Mouse (Mus musculus): ENCODE measurements around the gene Kiss1r. TPM values are rescaled to one million over a fixed set of nuclear protein-coding genes. Genes with fewer than 3 reads are reported as not detected.
A peak's percentile ranks its signal among the peaks of the same experiment; 100 is the strongest.
"Not testable (repeated sequence)": the region's sequence is repeated elsewhere in the genome, so short reads cannot be mapped to it uniquely, and the experiment has no call there.

The Kiss1r gene
- polyA plus RNA-seq, 1 experiment from 2014 or later: 0.48 TPM

DNA sequence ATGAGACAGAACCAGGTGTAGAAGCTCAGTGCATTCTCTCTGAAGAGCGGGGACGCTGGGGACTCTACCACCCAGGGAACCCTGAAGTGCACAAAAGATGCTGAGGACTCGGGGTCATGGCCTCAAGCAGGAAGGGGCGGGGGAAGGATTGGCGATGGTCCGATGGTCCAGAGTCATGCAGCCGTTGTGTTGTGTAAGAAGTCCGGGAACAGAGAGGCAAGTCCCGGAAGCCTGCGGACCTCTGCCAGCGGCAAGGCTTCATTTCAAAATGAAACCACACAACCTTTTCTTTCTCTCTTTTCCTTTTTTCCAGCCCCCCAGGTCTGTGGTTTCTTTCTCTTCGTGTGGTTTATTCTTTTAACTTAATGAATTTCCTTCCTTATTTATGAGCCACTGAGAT, 39.0 kb upstream of the Kiss1r start:
- Histone ChIP-seq H3K27me3 (ENCODE audit: control insufficient read depth, insufficient read depth, low read length) (peaks cover 4% of the 10 kb centered on the region; the same call in 1 of the 2 replicates), H3K9ac (replicated peaks; ENCODE audit: low read length) (no peak overlapping the region), H3K27ac (replicated peaks; ENCODE audit: low read depth, low read length) (no peak overlapping the region), H3K9me3 (replicated peaks; ENCODE audit: control insufficient read depth, low read length) (no peaks in the 10 kb centered on the region), H3K36me3 (replicated peaks; ENCODE audit: control insufficient read depth, insufficient read depth, low read depth, low read length) (no peaks in the 10 kb centered on the region), H3K4me3 (ENCODE audit: low read depth, low read length) (no peak overlapping the region), H3K4me2 (ENCODE audit: low read depth, low read length) (no peak overlapping the region), H3K4me1 (ENCODE audit: control insufficient read depth, insufficient read depth, low read length) (peaks cover 5% of the 10 kb centered on the region)
- 53% methylated on average over 12 of the region's 12 CpGs for WGBS
- DNase-seq (ENCODE audit: low spot score): no peak
- ATAC-seq (replicated peaks; ENCODE audit: insufficient number of reproducible peaks, low FRiP score, low TSS enrichment, low read depth): no peak

GRCm38 (mm10) chr10:79879527-79879926, 37.2 kb upstream of the Kiss1r start:
- DNase-seq (ENCODE audit: low spot score): no peak
- WGBS: 42% methylated on average over 3 of the region's 3 CpGs

DNA sequence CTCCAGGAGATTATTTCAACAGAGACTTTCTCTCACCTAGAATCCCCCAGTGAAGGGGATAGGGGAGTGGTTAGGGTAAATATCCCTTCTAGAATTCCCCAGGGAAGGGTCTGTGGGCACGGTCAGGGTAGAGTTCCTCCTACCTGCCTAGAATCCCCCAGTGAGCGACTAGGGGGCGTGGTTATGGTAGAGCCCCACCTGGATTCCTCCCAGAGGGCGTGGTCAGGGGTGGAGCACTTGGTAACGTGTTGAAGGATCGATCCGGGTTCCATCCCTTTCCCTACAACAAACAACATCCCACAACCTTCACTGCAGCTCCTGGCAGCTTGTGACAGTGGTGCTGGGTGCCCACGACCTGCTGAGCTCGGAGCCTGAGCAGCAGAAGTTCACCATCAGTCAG, 36.0 kb upstream of the Kiss1r start:
- no peaks in the 10 kb centered on the region for H3K36me3 ChIP-seq (replicated peaks; ENCODE audit: control insufficient read depth, insufficient read depth, low read depth, low read length)
- H3K9me3 ChIP-seq (replicated peaks; ENCODE audit: control insufficient read depth, low read length): no peaks in the 10 kb centered on the region
- H3K9ac ChIP-seq (replicated peaks; ENCODE audit: low read length): no peak overlapping the region
- no peak overlapping the region for H3K4me3 ChIP-seq (ENCODE audit: low read depth, low read length)
- no peak overlapping the region for H3K27ac ChIP-seq (replicated peaks; ENCODE audit: low read depth, low read length)
- WGBS: 20% methylated on average over 9 of the region's 9 CpGs
- no peak for ATAC-seq (replicated peaks; ENCODE audit: insufficient number of reproducible peaks, low FRiP score, low TSS enrichment, low read depth)
- H3K4me2 ChIP-seq (ENCODE audit: low read depth, low read length): no peak overlapping the region
- DNase-seq (ENCODE audit: low spot score): peak; percentile 35
- peaks cover 6% of the 10 kb centered on the region; the same call in 1 of the 2 replicates for H3K27me3 ChIP-seq (ENCODE audit: control insufficient read depth, insufficient read depth, low read length)
- no peaks in the 10 kb centered on the region for H3K4me1 ChIP-seq (ENCODE audit: control insufficient read depth, insufficient read depth, low read length)

More at GRCm38 (mm10) chr10:79879527-79879926, 37.2 kb upstream of the Kiss1r start:
- Histone ChIP-seq H3K9ac (replicated peaks; ENCODE audit: low read length) (no peak overlapping the region), H3K27me3 (ENCODE audit: control insufficient read depth, insufficient read depth, low read length) (peaks cover 6% of the 10 kb centered on the region; the same call in 1 of the 2 replicates), H3K4me2 (ENCODE audit: low read depth, low read length) (no peak overlapping the region), H3K4me3 (ENCODE audit: low read depth, low read length) (no peak overlapping the region), H3K36me3 (replicated peaks; ENCODE audit: control insufficient read depth, insufficient read depth, low read depth, low read length) (no peaks in the 10 kb centered on the region), H3K27ac (replicated peaks; ENCODE audit: low read depth, low read length) (no peak overlapping the region), H3K9me3 (replicated peaks; ENCODE audit: control insufficient read depth, low read length) (no peaks in the 10 kb centered on the region), H3K4me1 (ENCODE audit: control insufficient read depth, insufficient read depth, low read length) (no peaks in the 10 kb centered on the region)
- ATAC-seq (replicated peaks; ENCODE audit: insufficient number of reproducible peaks, low FRiP score, low TSS enrichment, low read depth): no peak

- Histone ChIP-seq H3K27ac (replicated peaks; ENCODE audit: low read depth, low read length) (no peak overlapping the region), H3K36me3 (replicated peaks; ENCODE audit: control insufficient read depth, insufficient read depth, low read depth, low read length) (no peaks in the 10 kb centered on the region), H3K4me3 (ENCODE audit: low read depth, low read length) (no peak overlapping the region), H3K4me1 (ENCODE audit: control insufficient read depth, insufficient read depth, low read length) (no peaks in the 10 kb centered on the region), H3K9me3 (replicated peaks; ENCODE audit: control insufficient read depth, low read length) (no peaks in the 10 kb centered on the region), H3K4me2 (ENCODE audit: low read depth, low read length) (peak overlapping the region; percentile 39), H3K27me3 (ENCODE audit: control insufficient read depth, insufficient read depth, low read length) (peaks cover 6% of the 10 kb centered on the region; the same call in 1 of the 2 replicates), H3K9ac (replicated peaks; ENCODE audit: low read length) (0 out of 2 replicates have a peak overlapping the region, but pooled peaks have one; percentile 13)
- DNase-seq (ENCODE audit: low spot score): peak; percentile 49
- ATAC-seq (replicated peaks; ENCODE audit: insufficient number of reproducible peaks, low FRiP score, low TSS enrichment, low read depth): peak; percentile 58
- WGBS: 6% methylated on average over 22 of the region's 22 CpGs
These were observed 34.8 kb upstream of the Kiss1r start for GRCm38 (mm10) chr10:79881981-79882380.

GRCm38 (mm10) chr10:79883297-79884084, 33.3 kb upstream of the Kiss1r start:
- DNase-seq (ENCODE audit: low spot score) (peak; percentile 89), ATAC-seq (replicated peaks; ENCODE audit: insufficient number of reproducible peaks, low FRiP score, low TSS enrichment, low read depth) (no peak)
- H3K9ac ChIP-seq (replicated peaks; ENCODE audit: low read length): no peak overlapping the region
- H3K27ac ChIP-seq (replicated peaks; ENCODE audit: low read depth, low read length): no peak overlapping the region
- no peaks in the 10 kb centered on the region for H3K9me3 ChIP-seq (replicated peaks; ENCODE audit: control insufficient read depth, low read length)
- 12% methylated on average over 22 of the region's 22 CpGs for WGBS
- H3K4me3 ChIP-seq (ENCODE audit: low read depth, low read length): no peak overlapping the region
- H3K27me3 ChIP-seq (ENCODE audit: control insufficient read depth, insufficient read depth, low read length): peaks cover 6% of the 10 kb centered on the region; the same call in 1 of the 2 replicates
- H3K36me3 ChIP-seq (replicated peaks; ENCODE audit: control insufficient read depth, insufficient read depth, low read depth, low read length): no peaks in the 10 kb centered on the region
- no peak overlapping the region for H3K4me2 ChIP-seq (ENCODE audit: low read depth, low read length)
- H3K4me1 ChIP-seq (ENCODE audit: control insufficient read depth, insufficient read depth, low read length): no peaks in the 10 kb centered on the region

- no peak for ATAC-seq (replicated peaks; ENCODE audit: insufficient number of reproducible peaks, low FRiP score, low TSS enrichment, low read depth)
- Histone ChIP-seq H3K27me3 (ENCODE audit: control insufficient read depth, insufficient read depth, low read length) (peaks cover 6% of the 10 kb centered on the region; the same call in 1 of the 2 replicates), H3K4me2 (ENCODE audit: low read depth, low read length) (no peak overlapping the region), H3K4me3 (ENCODE audit: low read depth, low read length) (no peak overlapping the region), H3K9me3 (replicated peaks; ENCODE audit: control insufficient read depth, low read length) (no peaks in the 10 kb centered on the region), H3K36me3 (replicated peaks; ENCODE audit: control insufficient read depth, insufficient read depth, low read depth, low read length) (no peaks in the 10 kb centered on the region), H3K27ac (replicated peaks; ENCODE audit: low read depth, low read length) (no peak overlapping the region), H3K9ac (replicated peaks; ENCODE audit: low read length) (no peak overlapping the region), H3K4me1 (ENCODE audit: control insufficient read depth, insufficient read depth, low read length) (no peaks in the 10 kb centered on the region)
- DNase-seq (ENCODE audit: low spot score): no peak
- 71% methylated on average over 4 of the region's 4 CpGs for WGBS
These were observed 32.3 kb upstream of the Kiss1r start for GRCm38 (mm10) chr10:79884446-79884845.

- H3K9ac ChIP-seq (replicated peaks; ENCODE audit: low read length); H3K27ac ChIP-seq (replicated peaks; ENCODE audit: low read depth, low read length); H3K36me3 ChIP-seq (replicated peaks; ENCODE audit: control insufficient read depth, insufficient read depth, low read depth, low read length); ATAC-seq (replicated peaks; ENCODE audit: insufficient number of reproducible peaks, low FRiP score, low TSS enrichment, low read depth); DNase-seq (ENCODE audit: low spot score); H3K4me3 ChIP-seq (ENCODE audit: low read depth, low read length); H3K27me3 ChIP-seq (ENCODE audit: control insufficient read depth, insufficient read depth, low read length); H3K9me3 ChIP-seq (replicated peaks; ENCODE audit: control insufficient read depth, low read length); H3K4me1 ChIP-seq (ENCODE audit: control insufficient read depth, insufficient read depth, low read length); H3K4me2 ChIP-seq (ENCODE audit: low read depth, low read length): not testable (repeated sequence)
- WGBS: 70% methylated on average over 2 of the region's 3 CpGs
These were observed 31.8 kb upstream of the Kiss1r start for GRCm38 (mm10) chr10:79884938-79885337.

DNA sequence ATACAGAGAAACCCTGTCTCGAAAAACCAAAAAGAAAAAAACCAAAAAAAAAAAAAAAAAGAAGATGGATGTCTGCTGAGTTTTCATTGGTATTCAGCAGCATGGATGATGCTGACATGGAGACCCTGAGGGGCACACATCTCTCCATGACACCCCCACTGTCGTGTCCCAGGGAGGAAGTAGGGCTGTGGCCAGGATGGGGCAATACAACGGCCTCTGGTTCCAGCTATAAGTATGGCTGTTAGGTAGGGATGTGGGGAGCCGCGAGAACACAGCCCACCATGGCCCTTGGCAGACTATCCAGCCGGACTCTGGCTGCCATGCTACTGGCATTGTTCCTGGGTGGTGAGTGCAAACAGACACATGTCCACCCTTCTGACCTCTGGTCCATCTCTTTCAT, 30.7 kb upstream of the Kiss1r start, which contains the start of gene Elane:
Gene Elane, plus strand, starts transcription at position 194 of the 400 bp plus-strand sequence.
- Histone ChIP-seq H3K27me3 (ENCODE audit: control insufficient read depth, insufficient read depth, low read length) (peaks cover 6% of the 10 kb centered on the region; the same call in 1 of the 2 replicates), H3K9me3 (replicated peaks; ENCODE audit: control insufficient read depth, low read length) (no peaks in the 10 kb centered on the region), H3K4me3 (ENCODE audit: low read depth, low read length) (no peak within 1 kb of the TSS), H3K9ac (replicated peaks; ENCODE audit: low read length) (no peak within 1 kb of the TSS), H3K4me1 (ENCODE audit: control insufficient read depth, insufficient read depth, low read length) (no peaks in the 10 kb centered on the region), H3K4me2 (ENCODE audit: low read depth, low read length) (no peak within 1 kb of the TSS), H3K27ac (replicated peaks; ENCODE audit: low read depth, low read length) (no peak within 1 kb of the TSS), H3K36me3 (replicated peaks; ENCODE audit: control insufficient read depth, insufficient read depth, low read depth, low read length) (no peaks in the 10 kb centered on the region)
- no peak for ATAC-seq (replicated peaks; ENCODE audit: insufficient number of reproducible peaks, low FRiP score, low TSS enrichment, low read depth)
- no peak for DNase-seq (ENCODE audit: low spot score)
- WGBS: 80% methylated on average over 6 of the region's 6 CpGs

Measured in embryonic facial prominence, embryonic 11.5 days (tissue).